Mouse (Mus musculus) kidney, adult 10 weeks (tissue): ENCODE data around the gene Wdsub1. TPM values are rescaled to one million over a fixed set of nuclear protein-coding genes. Genes with fewer than 3 reads are reported as not detected.

Experiments used
- polyA plus RNA-seq: library from polyadenylated mRNA; stranded (reverse); fragments of 350-450 nt; fragmentation: Illumina TruSeq; extraction: RNeasy Lipid Tissue Mini Kit (QIAGEN cat#74804); gene quantifications from one replicate; pipeline ENCODE4 v1.2.3, GENCODE M21; 2014; ENCODE audit warnings: low read depth, low replicate concordance

The Wdsub1 gene
- 8.7 TPM for polyA plus RNA-seq

GRCm38 (mm10) chr2:59881831-59882741 lies at the start of gene Wdsub1:
Wdsub1 (minus strand) TSS chr2:59882591.

